Mouse (Mus musculus): ENCODE results near the gene Acp7.

Gene Acp7

DNA sequence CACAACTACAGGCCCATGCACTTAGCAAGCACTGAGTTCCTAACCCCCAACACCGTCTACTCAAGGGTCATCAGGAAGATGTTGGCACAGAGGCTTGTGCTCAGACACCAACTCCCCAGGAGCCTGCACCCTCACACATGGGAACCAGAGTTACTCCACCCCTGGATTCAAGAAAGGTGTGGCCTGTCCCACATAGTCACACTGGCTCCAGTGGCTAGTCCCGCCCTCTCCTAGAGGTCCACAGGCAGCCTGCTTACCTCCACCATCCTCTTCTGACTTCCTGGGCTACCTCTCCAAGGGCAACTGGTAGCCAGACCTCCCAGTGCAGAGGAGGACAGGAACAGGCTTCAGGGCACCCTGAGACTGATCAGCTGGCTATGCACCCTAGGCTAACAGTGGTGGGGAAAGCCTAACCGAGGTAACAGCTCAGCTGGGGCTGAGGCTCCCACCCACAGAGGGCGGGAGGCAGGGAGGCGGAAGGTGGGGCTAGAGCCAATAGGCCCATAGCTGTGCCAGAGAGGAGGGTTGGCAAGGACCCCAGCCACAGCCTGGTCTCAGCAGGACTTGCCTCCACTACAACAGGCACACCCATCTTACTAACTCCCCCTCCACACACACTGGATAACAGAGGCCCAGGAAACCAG is 54.7 kb downstream of the Acp7 start:
- DNase-seq (ENCODE audit: low read depth, low spot score), result no peak

DNA sequence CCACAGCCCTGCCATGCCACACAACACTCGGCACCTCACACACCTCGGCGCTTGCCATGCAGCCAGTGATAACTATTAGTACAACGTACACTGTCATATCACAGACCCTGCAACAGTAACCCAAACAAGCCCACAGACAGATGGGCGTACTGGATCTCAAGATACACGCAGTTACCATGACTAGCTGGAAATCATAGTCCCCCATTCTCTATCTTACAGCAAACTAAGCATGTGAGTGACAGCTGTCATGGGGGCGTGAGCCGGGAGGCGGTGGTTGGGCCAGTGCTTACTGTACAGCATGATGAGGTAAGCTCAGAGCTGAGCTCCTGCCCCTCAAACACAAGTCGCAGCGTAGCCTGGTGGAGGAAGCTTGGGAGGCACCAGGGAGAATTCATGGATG is 55.5 kb downstream of the Acp7 start:
- no peak for DNase-seq (ENCODE audit: low read depth, low spot score)

DNA sequence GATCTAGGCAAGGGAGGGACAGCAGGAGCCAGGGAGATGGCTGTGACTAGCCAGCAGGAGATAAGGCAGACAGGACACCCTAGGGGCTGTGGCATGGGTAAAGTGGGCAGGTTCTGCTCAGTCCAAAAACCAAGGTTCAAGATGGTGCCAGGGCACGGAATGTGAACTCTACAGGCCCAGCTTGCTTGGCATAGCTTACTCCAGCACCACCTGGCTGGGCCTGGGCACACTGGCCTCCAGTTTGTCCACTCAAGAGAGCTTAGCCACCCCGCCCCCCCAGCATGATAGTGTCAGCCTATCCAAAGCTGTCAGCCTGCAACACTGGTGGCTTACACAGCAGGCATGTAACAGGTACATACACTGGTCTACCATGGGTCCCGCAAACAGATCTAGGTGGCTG is 57.9 kb downstream of the Acp7 start:
- DNase-seq (ENCODE audit: low read depth, low spot score), result no peak

DNA sequence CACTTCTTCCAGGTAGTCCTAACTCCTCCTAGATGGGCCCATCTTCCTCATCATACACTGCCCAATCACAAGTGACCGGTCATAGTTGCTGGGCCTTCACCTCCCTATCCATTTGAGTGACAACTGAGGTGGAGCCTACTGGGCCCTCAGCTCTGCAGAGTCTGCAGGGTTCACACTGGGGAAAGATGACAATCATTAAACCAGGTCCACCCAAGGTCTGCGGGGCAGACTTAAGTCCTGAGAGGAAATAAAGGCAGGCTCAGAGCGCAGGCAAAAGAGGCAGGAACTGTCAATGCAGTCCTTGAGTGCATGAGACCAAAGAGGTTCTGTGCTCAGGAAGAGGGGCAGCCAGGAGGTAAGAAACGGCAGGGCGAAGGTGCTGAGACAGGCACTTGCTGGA is 58.4 kb downstream of the Acp7 start:
- no peak for DNase-seq (ENCODE audit: low read depth, low spot score)

DNA sequence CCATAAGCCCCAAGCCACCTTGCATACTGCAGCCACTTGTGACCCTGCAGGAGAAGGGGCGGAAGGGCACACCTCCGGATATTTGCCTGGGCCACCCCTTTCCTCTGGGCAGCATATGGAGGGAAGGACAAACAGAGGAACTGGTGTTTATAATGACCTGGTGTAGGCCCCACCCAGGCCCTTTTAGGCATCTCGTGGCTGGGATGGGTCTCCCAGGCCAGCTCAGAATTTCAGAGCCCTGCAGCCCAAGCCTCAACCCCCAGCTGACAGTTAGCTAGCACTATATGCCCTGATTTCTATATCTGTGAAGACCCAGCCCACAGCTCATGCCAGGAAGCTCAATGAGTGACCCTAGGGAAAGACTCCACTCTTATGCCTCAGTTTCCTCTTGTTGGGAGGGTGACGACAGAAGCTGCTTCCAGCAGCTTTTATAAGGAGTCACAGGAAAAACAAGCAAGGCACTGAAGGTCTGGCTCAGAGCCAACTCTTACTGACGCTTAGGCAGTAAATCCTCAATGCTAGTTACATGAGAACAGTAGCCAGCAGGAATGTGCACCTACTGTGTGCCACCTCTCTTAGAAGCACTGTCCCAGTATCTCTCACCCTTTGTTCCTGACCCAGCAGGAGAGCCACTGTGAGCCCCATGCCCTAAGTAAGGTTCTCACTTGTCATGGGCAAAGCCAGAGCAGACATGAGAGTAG is 60.0 kb downstream of the Acp7 start:
- no peak for DNase-seq (ENCODE audit: low read depth, low spot score)

DNA sequence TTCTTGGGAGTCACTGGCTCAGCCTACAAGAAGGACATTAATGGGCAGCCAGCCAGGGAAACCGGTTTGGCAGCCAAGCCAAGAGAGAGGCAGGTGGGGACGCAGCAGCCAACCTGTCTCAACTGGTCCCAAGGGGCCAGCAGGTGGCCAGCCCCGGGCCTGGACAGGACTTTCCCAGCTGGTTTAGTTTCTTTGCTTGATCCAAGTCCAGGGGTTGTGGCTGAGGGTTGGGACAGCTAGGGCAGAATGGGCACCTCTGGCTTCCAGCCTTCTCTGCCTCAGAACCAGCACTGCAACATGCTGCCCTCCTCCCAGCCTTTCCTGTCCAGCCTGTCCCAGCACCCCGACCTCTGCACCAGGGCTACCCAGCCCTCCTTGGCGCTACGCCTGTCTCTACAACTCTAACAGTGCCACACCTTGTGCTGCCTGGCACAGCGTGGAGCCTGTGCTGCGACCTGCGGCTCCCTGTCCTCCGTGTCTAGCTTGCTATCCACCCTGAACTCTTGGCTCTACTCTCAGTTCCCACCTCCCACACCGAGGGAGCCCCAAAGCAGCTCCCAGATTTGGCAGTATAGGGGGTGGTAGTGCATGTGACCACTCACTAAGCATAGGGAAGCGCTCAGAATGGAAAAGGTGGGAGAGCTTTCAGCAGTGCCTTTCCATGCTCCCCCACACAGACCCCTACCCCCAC is 60.7 kb downstream of the Acp7 start:
- no peak for DNase-seq (ENCODE audit: low read depth, low spot score)

DNA sequence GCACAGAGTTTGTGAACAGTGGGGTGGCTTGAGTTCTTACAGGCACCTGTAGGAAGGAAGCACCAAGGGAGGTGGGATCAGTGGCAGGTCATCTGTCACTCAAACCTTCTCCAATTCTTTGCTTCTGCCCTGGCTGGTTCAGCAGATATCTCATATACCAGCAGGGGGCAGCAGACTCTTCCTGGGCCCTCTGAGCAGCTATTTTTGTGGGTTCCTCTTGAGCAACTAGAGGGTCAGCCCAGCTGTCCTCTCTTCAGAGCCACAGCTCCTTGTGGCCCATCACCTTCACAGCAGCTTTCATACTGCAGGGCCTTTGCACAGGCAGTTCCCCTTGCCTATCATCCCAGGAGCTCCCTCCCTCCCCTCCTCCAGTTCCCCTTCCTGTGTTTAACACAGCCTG is 62.9 kb downstream of the Acp7 start:
- DNase-seq (ENCODE audit: low read depth, low spot score), result peak; percentile 35

DNA sequence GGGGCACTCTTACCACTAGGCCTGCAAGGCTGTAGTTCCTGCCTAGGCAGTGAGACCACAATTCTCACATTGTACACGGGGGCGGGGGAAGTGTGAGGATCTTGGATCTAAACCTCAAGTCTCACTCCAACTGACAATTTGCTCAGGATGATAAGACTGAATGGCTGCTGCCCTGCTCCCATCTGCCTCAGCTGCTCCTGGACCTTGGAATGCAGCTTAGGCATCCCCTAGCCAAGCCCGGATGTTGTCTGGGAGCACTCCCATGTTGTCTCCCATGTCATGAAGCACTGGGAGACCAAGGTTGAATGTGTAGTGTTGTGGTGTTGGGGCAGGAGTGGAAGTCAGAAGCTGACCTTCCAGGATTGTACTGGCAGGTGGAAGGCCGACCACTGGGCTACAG is 63.6 kb downstream of the Acp7 start:
- no peak for DNase-seq (ENCODE audit: low read depth, low spot score)

DNA sequence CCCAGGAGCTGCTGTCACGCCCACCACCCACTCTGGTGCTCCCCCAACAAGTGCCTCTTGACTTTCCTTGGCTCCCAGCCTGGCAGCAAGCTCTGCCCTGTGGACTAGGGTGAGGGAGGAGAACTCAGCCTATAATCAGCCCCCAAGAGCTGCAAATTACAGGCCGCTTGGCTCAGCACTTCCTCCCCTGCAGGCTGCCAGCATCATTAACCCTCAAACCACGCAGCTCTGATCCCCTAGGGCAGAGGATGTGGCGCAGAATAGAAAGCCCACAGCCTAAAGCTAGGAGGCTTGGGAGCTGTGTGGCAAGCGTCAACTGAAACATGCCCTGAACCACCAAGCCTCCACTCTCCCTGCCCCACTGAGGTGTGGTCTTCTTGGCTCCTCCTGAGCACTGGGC is 65.7 kb downstream of the Acp7 start:
- DNase-seq (ENCODE audit: low read depth, low spot score), result no peak

DNA sequence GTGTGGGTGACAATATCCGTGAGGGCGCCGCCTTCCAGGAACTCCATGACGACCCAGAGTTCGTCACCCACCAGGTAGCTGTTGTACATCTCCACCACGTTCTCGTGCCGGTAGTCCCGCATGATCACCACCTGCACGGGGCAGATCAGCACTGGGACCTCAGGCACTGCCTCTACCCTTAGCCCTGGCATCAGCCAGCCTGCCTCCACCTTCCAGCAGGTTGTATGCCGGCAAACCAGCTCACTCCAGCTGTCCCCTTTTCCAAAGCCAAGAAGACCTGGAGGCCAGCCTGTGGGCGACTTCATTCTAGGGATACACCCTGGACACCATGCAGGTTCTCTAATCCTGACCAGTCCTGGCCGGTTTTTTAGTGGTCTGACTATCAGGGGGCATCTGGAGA is 68.2 kb downstream of the Acp7 start:
- no peak for DNase-seq (ENCODE audit: low read depth, low spot score)

DNA sequence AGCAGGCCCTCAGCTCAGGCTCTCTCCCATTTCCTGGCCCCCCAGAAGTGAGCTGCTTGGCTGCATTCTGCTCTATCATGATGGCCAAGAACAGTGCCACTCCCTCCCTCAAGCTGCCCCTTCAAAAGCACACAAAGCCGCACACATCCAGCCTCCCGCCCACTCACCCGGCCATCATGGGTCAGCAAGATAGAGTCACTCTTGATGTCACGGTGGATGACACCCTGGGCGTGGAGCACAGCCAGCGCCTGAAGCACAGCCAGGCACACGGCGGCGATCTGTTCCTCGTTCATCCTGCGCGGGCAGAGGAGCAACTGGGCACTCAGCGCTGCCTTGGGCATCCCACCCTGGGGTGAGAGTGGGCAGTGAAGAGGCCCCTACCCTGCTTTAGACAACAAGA is 68.8 kb downstream of the Acp7 start:
- no peak for DNase-seq (ENCODE audit: low read depth, low spot score)

DNA sequence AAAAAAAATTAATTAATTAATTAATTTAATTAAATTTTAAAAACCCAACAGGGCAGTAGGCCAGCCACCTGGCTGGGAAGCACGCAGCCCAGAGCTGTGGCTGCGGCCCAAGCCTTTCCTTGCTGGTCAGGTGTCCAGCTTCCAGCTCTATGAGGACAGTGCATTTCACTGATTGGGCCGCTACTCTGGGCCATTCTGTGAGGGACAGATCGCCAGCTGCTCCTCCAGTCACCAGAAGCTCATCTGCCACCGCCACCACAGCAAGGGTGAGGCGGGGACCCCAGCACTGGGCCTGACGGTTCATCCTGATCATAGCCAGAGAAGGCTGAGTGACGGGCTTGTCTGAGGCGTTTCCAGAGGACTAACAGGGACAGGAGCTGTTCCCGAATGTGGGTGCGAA is 69.2 kb downstream of the Acp7 start:
- no peak for DNase-seq (ENCODE audit: low read depth, low spot score)

DNA sequence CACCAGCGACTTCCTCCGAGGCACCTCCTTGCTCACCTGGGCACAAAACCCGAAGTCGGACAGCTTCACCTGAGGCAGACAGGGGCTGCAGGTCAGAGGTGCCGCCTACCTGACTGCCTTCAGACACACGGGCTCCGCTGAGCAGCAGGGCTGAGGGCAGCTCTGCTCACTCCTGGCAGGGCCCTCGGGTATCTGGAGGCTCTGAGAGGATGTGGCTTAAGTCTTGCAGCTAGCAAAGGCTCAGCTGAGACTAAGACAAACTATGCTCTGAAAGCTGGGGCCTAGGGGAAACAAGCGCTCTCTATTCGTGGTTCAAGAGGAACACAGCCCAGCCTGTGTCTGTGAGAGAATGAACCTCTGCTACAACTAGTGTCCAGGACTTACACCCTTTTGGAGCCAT is 70.3 kb downstream of the Acp7 start:
- no peak for DNase-seq (ENCODE audit: low read depth, low spot score)

DNA sequence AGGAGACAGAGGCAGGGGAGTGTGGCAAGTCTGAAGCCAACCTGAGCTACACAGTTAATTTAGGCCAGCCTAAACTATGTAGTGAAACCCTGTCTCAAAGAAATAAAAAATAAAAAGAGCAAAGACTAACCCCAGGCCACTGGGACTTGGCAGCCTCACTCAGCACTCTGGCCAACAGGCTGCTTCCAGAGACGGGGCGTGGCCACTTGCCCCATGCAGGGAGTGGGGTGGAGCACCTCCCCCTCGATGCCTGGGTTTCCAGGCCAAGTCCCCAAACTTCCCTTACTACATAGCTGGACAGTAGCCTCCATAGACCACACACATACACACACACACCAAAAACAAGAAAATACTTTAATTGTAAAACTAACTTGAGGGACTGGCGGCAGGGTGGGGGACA is 72.6 kb downstream of the Acp7 start:
- no peak for DNase-seq (ENCODE audit: low read depth, low spot score)

DNA sequence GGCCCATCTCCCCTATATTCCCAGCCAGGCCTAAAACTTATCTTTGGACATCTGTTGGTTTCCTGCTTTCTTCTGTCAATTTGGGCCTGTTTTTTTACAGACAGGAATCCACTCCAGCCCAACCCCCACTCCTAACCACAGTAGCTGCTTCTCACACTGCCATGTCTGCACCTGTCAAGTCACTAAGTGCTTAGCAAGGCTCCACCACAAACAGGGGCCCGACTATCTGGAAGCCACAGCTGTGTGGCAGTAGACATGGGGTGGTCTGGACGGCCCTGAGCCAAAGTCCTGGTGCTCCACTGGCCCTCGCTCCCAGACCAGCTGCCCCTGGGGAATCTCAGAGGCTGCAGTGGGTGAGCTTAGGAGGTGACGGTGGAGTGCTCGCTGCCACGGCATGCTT is 73.4 kb downstream of the Acp7 start:
- no peak for DNase-seq (ENCODE audit: low read depth, low spot score)
